ENCODE assay signal across 11 mouse cellular contexts in genomic region chr2:18032538-18032895, GRCm38 (mm10). TPM values are rescaled to one million over a fixed set of nuclear protein-coding genes. Genes with fewer than 3 reads are reported as not detected.
DNase-seq lines count a peak whose midpoint lies in the region; ATAC-seq and TF ChIP-seq lines count a peak whose summit lies in the region.
"Had no signal": no experiment of that assay in that cellular context is flagged by ENCODE, and none has a peak within 500 bp of the region (broad histone marks: within the 10 kb centered on the region; RNA-seq: fewer than 3 reads in every experiment).

No protein-coding gene starts in this region.

- H3K9ac ChIP-seq in hindbrain, embryonic 13.5 days, result 0 out of 2 replicates have a peak overlapping the region, but pooled peaks have one; percentile 59

- peak overlapping the region; percentile 92 for H3K4me2 ChIP-seq in hindbrain, embryonic 13.5 days

- DNase-seq in heart, embryonic 10.5 days (ENCODE audit: low spot score), result peak; percentile 65
- DNase-seq in heart, postnatal 4 days, result no peak
- DNase-seq in brain, embryonic 14.5 days (ENCODE audit: low read depth), result peak; percentile 59
- DNase-seq in limb, embryonic 10.5 days (ENCODE audit: low spot score), result peak; percentile 41
- no peak for DNase-seq in left cerebral cortex, postnatal 4 days
- DNase-seq in thymus, postnatal 10 days (ENCODE audit: low spot score in 2 of 2), result no peak
- no peak for DNase-seq in gastrocnemius, postnatal 10 days

- intact Hi-C loops in left cerebral cortex, postnatal 4 days (cut with DNase I), result loop anchor here (10.0 kb wide), 1 partner anchor 662 kb away; the partner anchor contains the start of gene Spag6

- peak overlapping the region; percentile 93 for H3K27ac ChIP-seq in heart, embryonic 10.5 days
- H3K27ac ChIP-seq in hindbrain, embryonic 13.5 days, result no peak overlapping the region
- H3K27ac ChIP-seq in limb, embryonic 10.5 days, result peak overlapping the region; percentile 91

- no peak for TF ChIP-seq POLR2A in brain, embryonic 14.5 days (IDR thresholded peaks at IDR 0.05; ENCODE audit: borderline replicate concordance, extremely low read depth, insufficient read depth, insufficient read length, poor library complexity, severe bottlenecking)

- peak overlapping the region; percentile 64 for H3K4me3 ChIP-seq in heart, embryonic 10.5 days
- H3K4me3 ChIP-seq in hindbrain, embryonic 13.5 days, result no peak overlapping the region
- peak overlapping the region; percentile 53; the same call in 1 of the 2 replicates for H3K4me3 ChIP-seq in limb, embryonic 10.5 days
- H3K4me3 ChIP-seq: megakaryocyte, embryonic 14.5 days had no signal

- WGBS in heart, embryonic 10.5 days, result 39% methylated on average over 5 of the region's 5 CpGs
- 40% methylated on average over 5 of the region's 5 CpGs for WGBS in hindbrain, embryonic 13.5 days
- 34% methylated on average over 5 of the region's 5 CpGs for WGBS in limb, embryonic 10.5 days

- peaks cover 42% of the 10 kb centered on the region for H3K4me1 ChIP-seq in heart, embryonic 10.5 days
- H3K4me1 ChIP-seq in hindbrain, embryonic 13.5 days (replicated peaks), result peaks cover 49% of the 10 kb centered on the region
- H3K4me1 ChIP-seq in limb, embryonic 10.5 days, result peaks cover 69% of the 10 kb centered on the region

- H3K27me3 ChIP-seq in heart, embryonic 10.5 days (ENCODE audit: insufficient read depth, poor library complexity, severe bottlenecking), result no peaks in the 10 kb centered on the region
- no peaks in the 10 kb centered on the region for H3K27me3 ChIP-seq in hindbrain, embryonic 13.5 days
- H3K27me3 ChIP-seq in limb, embryonic 10.5 days (ENCODE audit: low read depth, poor library complexity, severe bottlenecking), result no peaks in the 10 kb centered on the region

- H3K36me3 ChIP-seq in heart, embryonic 10.5 days, result no peaks in the 10 kb centered on the region
- no peaks in the 10 kb centered on the region for H3K36me3 ChIP-seq in hindbrain, embryonic 13.5 days
- no peaks in the 10 kb centered on the region for H3K36me3 ChIP-seq in limb, embryonic 10.5 days

- H3K9me3 ChIP-seq in heart, embryonic 10.5 days, result no peaks in the 10 kb centered on the region
- H3K9me3 ChIP-seq in hindbrain, embryonic 13.5 days, result no peaks in the 10 kb centered on the region
- H3K9me3 ChIP-seq in limb, embryonic 10.5 days (replicated peaks), result no peaks in the 10 kb centered on the region
- H3K9me3 ChIP-seq: megakaryocyte, embryonic 14.5 days had no signal

- ATAC-seq in hindbrain, embryonic 13.5 days (ENCODE audit: low FRiP score), result no peak

- TF ChIP-seq CTCF in brain, embryonic 14.5 days (IDR thresholded peaks at IDR 0.05; ENCODE audit: borderline replicate concordance, extremely low read depth, insufficient read depth, insufficient read length), result no peak

RNA-seq across cellular contexts. Expression of gene A930004D18Rik, which starts 5.0 kb away (rescaled TPM):
- 14.5 and 14.9 TPM in 2 replicates for polyA plus RNA-seq in heart, embryonic 10.5 days (2016; fragmentation: Nextera tagmentation; extraction: Ambion mirVana)
- 1 to 10 TPM; 4.7 to 5.0 TPM for total RNA-seq in heart, postnatal 4 days (2021)
- 5.5 and 6.1 TPM in 2 replicates for polyA plus RNA-seq in brain, embryonic 14.5 days (2012; rRNA removed)
- 13.1 and 14.0 TPM in 2 replicates for polyA plus RNA-seq in hindbrain, embryonic 13.5 days (2015; fragmentation: Nextera tagmentation; extraction: Ambion mirVana)
- 11.5 and 11.6 TPM in 2 replicates for polyA plus RNA-seq in limb, embryonic 10.5 days (2016; fragmentation: Nextera tagmentation; extraction: Ambion mirVana)
- total RNA-seq in left cerebral cortex, postnatal 4 days (2021), result 1 to 10 TPM; 3.2 to 5.2 TPM
- 1 to 10 TPM; 2.2 to 2.7 TPM for total RNA-seq in gastrocnemius, postnatal 10 days (2021)

RNA-seq across cellular contexts. Expression of gene Skida1, which starts 16.3 kb away (rescaled TPM):
- polyA plus RNA-seq in heart, embryonic 10.5 days (2016; fragmentation: Nextera tagmentation; extraction: Ambion mirVana), result 6.7 and 9.4 TPM in 2 replicates
- total RNA-seq in heart, postnatal 4 days (2021), result 1 to 10 TPM; 6.3 to 7.2 TPM
- polyA plus RNA-seq in brain, embryonic 14.5 days (2012; rRNA removed), result 25.4 and 33.5 TPM in 2 replicates
- polyA plus RNA-seq in hindbrain, embryonic 13.5 days (2015; fragmentation: Nextera tagmentation; extraction: Ambion mirVana), result 11.5 and 12.7 TPM in 2 replicates
- polyA plus RNA-seq in limb, embryonic 10.5 days (2016; fragmentation: Nextera tagmentation; extraction: Ambion mirVana), result 7.0 and 11.5 TPM in 2 replicates
- total RNA-seq in left cerebral cortex, postnatal 4 days (2021), result 10 to 100 TPM; 11.6 to 13.9 TPM
- total RNA-seq in gastrocnemius, postnatal 10 days (2021), result 1 to 10 TPM; 2.0 to 2.1 TPM

RNA-seq across cellular contexts. Expression of gene Mllt10, which starts 22.5 kb away (rescaled TPM):
- 39.8 and 54.8 TPM in 2 replicates for polyA plus RNA-seq in heart, embryonic 10.5 days (2016; fragmentation: Nextera tagmentation; extraction: Ambion mirVana)
- total RNA-seq in heart, postnatal 4 days (2021), result 10 to 100 TPM; 41.5 to 44.3 TPM
- 41.1 and 49.4 TPM in 2 replicates for polyA plus RNA-seq in brain, embryonic 14.5 days (2012; rRNA removed)
- 60.3 and 61.4 TPM in 2 replicates for polyA plus RNA-seq in hindbrain, embryonic 13.5 days (2015; fragmentation: Nextera tagmentation; extraction: Ambion mirVana)
- 56.9 and 65.3 TPM in 2 replicates for polyA plus RNA-seq in limb, embryonic 10.5 days (2016; fragmentation: Nextera tagmentation; extraction: Ambion mirVana)
- 10 to 100 TPM; 50.4 to 59.6 TPM for total RNA-seq in left cerebral cortex, postnatal 4 days (2021)
- total RNA-seq in gastrocnemius, postnatal 10 days (2021), result 10 to 100 TPM; 21.7 to 33.1 TPM

RNA-seq across cellular contexts. Expression of gene H2al2a, which starts 35.8 kb away (rescaled TPM):
- not detected in 2 replicates for polyA plus RNA-seq in heart, embryonic 10.5 days (2016; fragmentation: Nextera tagmentation; extraction: Ambion mirVana)
- total RNA-seq in heart, postnatal 4 days (2021), result not detected
- polyA plus RNA-seq in brain, embryonic 14.5 days (2012; rRNA removed), result 0.16 TPM in 1 of 2 replicates, not detected in the other
- polyA plus RNA-seq in hindbrain, embryonic 13.5 days (2015; fragmentation: Nextera tagmentation; extraction: Ambion mirVana), result not detected in 2 replicates
- polyA plus RNA-seq in limb, embryonic 10.5 days (2016; fragmentation: Nextera tagmentation; extraction: Ambion mirVana), result not detected in 2 replicates
- not detected for total RNA-seq in left cerebral cortex, postnatal 4 days (2021)
- total RNA-seq in gastrocnemius, postnatal 10 days (2021), result not detected
- total RNA-seq: gastrocnemius, adult 8-10 months; layer of hippocampus, postnatal 36 days had no signal

Comparison
In these comparisons a context has a peak if more than half of its experiments do, and no peak if none do; other contexts are left out.
1. DNase-seq: peak in heart, embryonic 10.5 days (single experiment), brain, embryonic 14.5 days (single experiment) and limb, embryonic 10.5 days (single experiment); none in heart, postnatal 4 days (single experiment), left cerebral cortex, postnatal 4 days (single experiment), thymus, postnatal 10 days (0 of 2) and gastrocnemius, postnatal 10 days (single experiment).